Comparison of ENCODE assay signal across 12 mouse cellular contexts in the genomic region with DNA sequence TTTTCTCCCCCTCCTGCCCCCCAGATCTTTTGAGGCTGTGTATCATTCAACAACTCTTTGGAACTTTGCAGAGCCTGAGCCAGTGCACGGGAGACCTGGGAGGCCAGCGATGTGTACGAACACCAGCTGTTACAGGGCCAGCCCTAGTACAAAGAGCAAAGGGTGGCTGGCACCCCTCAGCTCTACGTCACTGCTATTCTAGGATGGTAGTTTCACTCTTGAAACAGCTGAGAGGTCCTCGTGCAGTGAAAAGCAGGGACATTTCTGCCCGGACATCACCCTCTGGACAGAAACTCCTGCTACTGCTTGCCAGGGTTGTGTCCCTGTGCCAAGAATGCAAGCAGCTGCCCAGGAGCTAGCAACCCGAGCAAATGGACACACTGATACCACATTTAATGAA.
DNase-seq lines count a peak whose midpoint lies in the region; ATAC-seq and TF ChIP-seq lines count a peak whose summit lies in the region.
"Had no signal": no experiment of that assay in that cellular context is flagged by ENCODE, and none has a peak within 500 bp of the region (broad histone marks: within the 10 kb centered on the region; RNA-seq: fewer than 3 reads in every experiment).

No protein-coding gene starts in this region.

- peak; percentile 58; the same call in 1 of the 2 replicates for ATAC-seq in hindbrain, postnatal 0 days
- no peak for ATAC-seq in hindbrain, embryonic 14.5 days (ENCODE audit: low FRiP score)
- ATAC-seq in liver, embryonic 14.5 days (ENCODE audit: insufficient read depth): peak; percentile 37; the same call in 1 of the 2 replicates
- ATAC-seq: CD4-positive, CD25-positive, alpha-beta regulatory T cell, adult 4 months had no signal

- H3K36me3 ChIP-seq in hindbrain, postnatal 0 days (ENCODE audit: insufficient read depth, low read length): no peaks in the 10 kb centered on the region
- H3K36me3 ChIP-seq in hindbrain, embryonic 14.5 days (replicated peaks; ENCODE audit: control insufficient read depth, insufficient read depth): no peaks in the 10 kb centered on the region
- no peaks in the 10 kb centered on the region for H3K36me3 ChIP-seq in liver, embryonic 14.5 days (replicated peaks; ENCODE audit: control insufficient read depth, insufficient read depth, low read depth)

- intact Hi-C loops in heart, postnatal 14 days (cut with DNase I): no loop called here
- intact Hi-C loops in left cerebral cortex, postnatal 14 days (cut with DNase I): no loop called here

- TF ChIP-seq EP300 in liver, embryonic 14.5 days (IDR thresholded peaks at IDR 0.05; ENCODE audit: low read depth): no peak

- H3K27me3 ChIP-seq in hindbrain, postnatal 0 days (ENCODE audit: insufficient read depth, low read length): no peaks in the 10 kb centered on the region
- no peaks in the 10 kb centered on the region for H3K27me3 ChIP-seq in hindbrain, embryonic 14.5 days (ENCODE audit: control insufficient read depth, insufficient read depth, low read length)
- no peaks in the 10 kb centered on the region for H3K27me3 ChIP-seq in liver, embryonic 14.5 days (ENCODE audit: control insufficient read depth, insufficient read depth, low read length)
- H3K27me3 ChIP-seq: megakaryocyte, embryonic 14.5 days had no signal

- H3K4me2 ChIP-seq in hindbrain, postnatal 0 days (ENCODE audit: low read depth, low read length): peak overlapping the region; percentile 11; the same call in 1 of the 2 replicates
- no peak overlapping the region for H3K4me2 ChIP-seq in hindbrain, embryonic 14.5 days (replicated peaks)
- no peak overlapping the region for H3K4me2 ChIP-seq in liver, embryonic 14.5 days (ENCODE audit: low read depth)

- no peaks in the 10 kb centered on the region for H3K9me3 ChIP-seq in hindbrain, postnatal 0 days (ENCODE audit: low read length)
- H3K9me3 ChIP-seq in hindbrain, embryonic 14.5 days (ENCODE audit: control insufficient read depth, low read length): no peaks in the 10 kb centered on the region
- no peaks in the 10 kb centered on the region for H3K9me3 ChIP-seq in liver, embryonic 14.5 days (ENCODE audit: control insufficient read depth, low read length)

- peak; percentile 29 for DNase-seq in hindbrain, postnatal 0 days (ENCODE audit: low spot score)
- DNase-seq in hindbrain, embryonic 14.5 days (ENCODE audit: low spot score): no peak
- peak; percentile 80 for DNase-seq in gastrocnemius, adult 18-20 months (ENCODE audit: low spot score)
- peak; percentile 39 to 47 for DNase-seq in heart, postnatal 14 days
- DNase-seq in liver, embryonic 14.5 days (ENCODE audit: low read depth in 3 of 3, low spot score in 3 of 3): peak in 1 of 3 experiments; percentile 13
- DNase-seq in thymus, postnatal 0 days (ENCODE audit: low spot score): no peak
- no peak for DNase-seq in B cell, adult 2 months
- DNase-seq in left cerebral cortex, postnatal 14 days (ENCODE audit: low spot score in 2 of 2): no peak
- DNase-seq: cerebellum, adult 11 months had no signal

- no peak overlapping the region for H3K27ac ChIP-seq in hindbrain, postnatal 0 days
- H3K27ac ChIP-seq in hindbrain, embryonic 14.5 days: no peak overlapping the region
- no peak overlapping the region for H3K27ac ChIP-seq in liver, embryonic 14.5 days

- 36% methylated on average over 7 of the region's 7 CpGs for WGBS in hindbrain, postnatal 0 days
- 57% methylated on average over 7 of the region's 7 CpGs for WGBS in hindbrain, embryonic 14.5 days
- WGBS in liver, embryonic 14.5 days (ENCODE audit: insufficient replicate concordance): 50% methylated on average over 7 of the region's 7 CpGs

- H3K4me3 ChIP-seq in hindbrain, postnatal 0 days (ENCODE audit: low read length): no peak overlapping the region
- no peak overlapping the region for H3K4me3 ChIP-seq in hindbrain, embryonic 14.5 days (replicated peaks; ENCODE audit: low read length)
- no peak overlapping the region for H3K4me3 ChIP-seq in liver, embryonic 14.5 days (ENCODE audit: insufficient read depth in 1 of 2, low read depth in 2 of 2, low read length in 2 of 2)
- H3K4me3 ChIP-seq: erythroblast, embryonic 14.5 days; megakaryocyte, embryonic 14.5 days had no signal

- H3K4me1 ChIP-seq in hindbrain, postnatal 0 days (ENCODE audit: insufficient read depth, low read length): no peaks in the 10 kb centered on the region
- no peaks in the 10 kb centered on the region for H3K4me1 ChIP-seq in hindbrain, embryonic 14.5 days (replicated peaks; ENCODE audit: control insufficient read depth, insufficient read depth, low read length)
- H3K4me1 ChIP-seq in liver, embryonic 14.5 days (replicated peaks; ENCODE audit: control insufficient read depth in 2 of 2, insufficient read depth in 2 of 2, low read length in 1 of 2): no peaks in the 10 kb centered on the region
- H3K4me1 ChIP-seq: megakaryocyte, embryonic 14.5 days had no signal

- TF ChIP-seq CTCF in hindbrain, postnatal 0 days (IDR thresholded peaks at IDR 0.05; ENCODE audit: low read depth): no peak
- no peak for TF ChIP-seq CTCF in liver, embryonic 14.5 days (IDR thresholded peaks at IDR 0.05; ENCODE audit: low read depth)

- no peak overlapping the region for H3K9ac ChIP-seq in hindbrain, postnatal 0 days (replicated peaks; ENCODE audit: low read length)
- H3K9ac ChIP-seq in hindbrain, embryonic 14.5 days: no peak overlapping the region
- no peak overlapping the region for H3K9ac ChIP-seq in liver, embryonic 14.5 days (replicated peaks)

Comparison
In these comparisons a context has a peak if more than half of its experiments do, and no peak if none do; other contexts are left out.
1. DNase-seq: peak in hindbrain, postnatal 0 days (single experiment), gastrocnemius, adult 18-20 months (single experiment) and heart, postnatal 14 days (2 of 2); none in hindbrain, embryonic 14.5 days (single experiment), thymus, postnatal 0 days (single experiment), B cell, adult 2 months (0 of 2) and left cerebral cortex, postnatal 14 days (0 of 2).